Mouse (Mus musculus): ENCODE measurements around the gene Cst3. TPM values are rescaled to one million over a fixed set of nuclear protein-coding genes. Genes with fewer than 3 reads are reported as not detected.

The Cst3 gene
- 128 and 144 TPM in 2 replicates for polyA plus RNA-seq (2015; fragmentation: Nextera tagmentation; extraction: Ambion mirVana)

- Histone ChIP-seq H3K36me3 (peaks cover 11% of the 10 kb centered on the region; the same call in 1 of the 2 replicates), H3K9ac (peak within 1 kb of the TSS; percentile 77), H3K9me3 (replicated peaks) (no peaks in the 10 kb centered on the region), H3K4me2 (peak within 1 kb of the TSS; percentile 83), H3K27me3 (no peaks in the 10 kb centered on the region), H3K4me1 (replicated peaks) (peaks cover 31% of the 10 kb centered on the region), H3K27ac (peak within 1 kb of the TSS; percentile 76), H3K4me3 (replicated peaks) (peak within 1 kb of the TSS; percentile 80)
- DNase-seq, result peak; percentile 82
- under 1% methylated on average over 19 of the region's 19 CpGs for WGBS (ENCODE audit: insufficient replicate concordance)
- peak; percentile 97 for ATAC-seq (ENCODE audit: low read depth)
Measured at GRCm38 (mm10) chr2:148875335-148875811, at the start of gene Cst3. TSS of gene Cst3 (minus strand) at chr2:148875692.

GRCm38 (mm10) chr2:148902286-148902685 lies 26.8 kb upstream of the Cst3 start:
- 3% methylated on average over 5 of the region's 5 CpGs for WGBS (ENCODE audit: insufficient replicate concordance)
- no peaks in the 10 kb centered on the region for H3K4me1 ChIP-seq (replicated peaks)
- H3K9ac ChIP-seq, result no peak overlapping the region
- H3K4me2 ChIP-seq, result no peak overlapping the region
- H3K27me3 ChIP-seq, result no peaks in the 10 kb centered on the region
- H3K9me3 ChIP-seq (replicated peaks), result no peaks in the 10 kb centered on the region
- DNase-seq, result peak; percentile 19
- no peak overlapping the region for H3K27ac ChIP-seq
- no peak overlapping the region for H3K4me3 ChIP-seq (replicated peaks)
- ATAC-seq (ENCODE audit: low read depth), result peak; percentile 65; the same call in 1 of the 2 replicates
- no peaks in the 10 kb centered on the region for H3K36me3 ChIP-seq

GRCm38 (mm10) chr2:148900305-148900704 lies 24.8 kb upstream of the Cst3 start:
- ATAC-seq (ENCODE audit: low read depth) (no peak), DNase-seq (no peak)
- no peaks in the 10 kb centered on the region for H3K36me3 ChIP-seq
- no peak overlapping the region for H3K4me3 ChIP-seq (replicated peaks)
- no peak overlapping the region for H3K27ac ChIP-seq
- no peak overlapping the region for H3K9ac ChIP-seq
- no peaks in the 10 kb centered on the region for H3K4me1 ChIP-seq (replicated peaks)
- WGBS (ENCODE audit: insufficient replicate concordance), result 40% methylated on average over 4 of the region's 4 CpGs
- H3K4me2 ChIP-seq, result no peak overlapping the region
- no peaks in the 10 kb centered on the region for H3K9me3 ChIP-seq (replicated peaks)
- no peaks in the 10 kb centered on the region for H3K27me3 ChIP-seq

- no peaks in the 10 kb centered on the region for H3K4me1 ChIP-seq (replicated peaks)
- no peaks in the 10 kb centered on the region for H3K36me3 ChIP-seq
- WGBS (ENCODE audit: insufficient replicate concordance), result 53% methylated on average over 1 of the region's 1 CpGs
- no peak overlapping the region for H3K4me3 ChIP-seq (replicated peaks)
- ATAC-seq (ENCODE audit: low read depth) (no peak), DNase-seq (no peak)
- H3K27me3 ChIP-seq, result no peaks in the 10 kb centered on the region
- no peak overlapping the region for H3K27ac ChIP-seq
- H3K9ac ChIP-seq, result no peak overlapping the region
- H3K4me2 ChIP-seq, result no peak overlapping the region
- no peaks in the 10 kb centered on the region for H3K9me3 ChIP-seq (replicated peaks)
Measured at GRCm38 (mm10) chr2:148896219-148896618, 20.7 kb upstream of the Cst3 start.

GRCm38 (mm10) chr2:148893107-148893506 lies 17.6 kb upstream of the Cst3 start:
- Histone ChIP-seq H3K9me3 (replicated peaks) (no peaks in the 10 kb centered on the region), H3K27me3 (no peaks in the 10 kb centered on the region), H3K4me2 (no peak overlapping the region), H3K4me1 (replicated peaks) (0 out of 2 replicates have a peak, but pooled peaks cover 3% of the 10 kb centered on the region), H3K4me3 (replicated peaks) (no peak overlapping the region), H3K9ac (no peak overlapping the region), H3K27ac (no peak overlapping the region), H3K36me3 (no peaks in the 10 kb centered on the region)
- ATAC-seq (ENCODE audit: low read depth), result no peak
- no peak for DNase-seq

- Histone ChIP-seq H3K4me1 (replicated peaks) (0 out of 2 replicates have a peak, but pooled peaks cover 3% of the 10 kb centered on the region), H3K36me3 (no peaks in the 10 kb centered on the region), H3K9ac (no peak overlapping the region), H3K9me3 (replicated peaks) (no peaks in the 10 kb centered on the region), H3K27ac (no peak overlapping the region), H3K27me3 (no peaks in the 10 kb centered on the region), H3K4me2 (no peak overlapping the region), H3K4me3 (replicated peaks) (no peak overlapping the region)
- no peak for DNase-seq
- 73% methylated on average over 5 of the region's 5 CpGs for WGBS (ENCODE audit: insufficient replicate concordance)
- no peak for ATAC-seq (ENCODE audit: low read depth)
Measured at GRCm38 (mm10) chr2:148890021-148890851, 14.7 kb upstream of the Cst3 start.

- Histone ChIP-seq H3K36me3 (no peaks in the 10 kb centered on the region), H3K9me3 (replicated peaks) (no peaks in the 10 kb centered on the region), H3K4me3 (replicated peaks) (no peak overlapping the region), H3K27ac (no peak overlapping the region), H3K27me3 (no peaks in the 10 kb centered on the region), H3K4me1 (replicated peaks) (0 out of 2 replicates have a peak, but pooled peaks cover 3% of the 10 kb centered on the region), H3K9ac (no peak overlapping the region), H3K4me2 (no peak overlapping the region)
- ATAC-seq (ENCODE audit: low read depth) (no peak), DNase-seq (no peak)
- WGBS (ENCODE audit: insufficient replicate concordance), result 59% methylated on average over 3 of the region's 3 CpGs
Measured at GRCm38 (mm10) chr2:148889331-148890010, 14.0 kb upstream of the Cst3 start.

GRCm38 (mm10) chr2:148888872-148889271 lies 13.4 kb upstream of the Cst3 start:
- Histone ChIP-seq H3K4me3 (replicated peaks) (no peak overlapping the region), H3K27me3 (no peaks in the 10 kb centered on the region), H3K27ac (no peak overlapping the region), H3K4me1 (replicated peaks) (0 out of 2 replicates have a peak, but pooled peaks cover 3% of the 10 kb centered on the region), H3K4me2 (no peak overlapping the region), H3K9ac (no peak overlapping the region), H3K9me3 (replicated peaks) (no peaks in the 10 kb centered on the region), H3K36me3 (no peaks in the 10 kb centered on the region)
- no peak for ATAC-seq (ENCODE audit: low read depth)
- DNase-seq, result no peak
- 52% methylated on average over 3 of the region's 3 CpGs for WGBS (ENCODE audit: insufficient replicate concordance)

- DNase-seq (no peak), ATAC-seq (ENCODE audit: low read depth) (no peak)
- H3K4me1 ChIP-seq (replicated peaks), result no peaks in the 10 kb centered on the region
- no peak overlapping the region for H3K27ac ChIP-seq
- H3K36me3 ChIP-seq, result no peaks in the 10 kb centered on the region
- no peak overlapping the region for H3K9ac ChIP-seq
- H3K4me3 ChIP-seq (replicated peaks), result no peak overlapping the region
- H3K4me2 ChIP-seq, result no peak overlapping the region
- H3K27me3 ChIP-seq, result no peaks in the 10 kb centered on the region
- no peaks in the 10 kb centered on the region for H3K9me3 ChIP-seq (replicated peaks)
Measured at GRCm38 (mm10) chr2:148884738-148885137, 9.2 kb upstream of the Cst3 start.

GRCm38 (mm10) chr2:148879199-148879598 lies 3.7 kb upstream of the Cst3 start:
- H3K27ac ChIP-seq, result no peak overlapping the region
- no peak overlapping the region for H3K4me2 ChIP-seq
- WGBS (ENCODE audit: insufficient replicate concordance), result 68% methylated on average over 1 of the region's 1 CpGs
- peaks cover 17% of the 10 kb centered on the region for H3K4me1 ChIP-seq (replicated peaks)
- no peak overlapping the region for H3K4me3 ChIP-seq (replicated peaks)
- no peaks in the 10 kb centered on the region for H3K9me3 ChIP-seq (replicated peaks)
- no peak overlapping the region for H3K9ac ChIP-seq
- H3K36me3 ChIP-seq, result no peaks in the 10 kb centered on the region
- ATAC-seq (ENCODE audit: low read depth), result no peak
- no peaks in the 10 kb centered on the region for H3K27me3 ChIP-seq
- DNase-seq, result no peak

GRCm38 (mm10) chr2:148878641-148879130 lies 3.2 kb upstream of the Cst3 start:
- no peaks in the 10 kb centered on the region for H3K9me3 ChIP-seq (replicated peaks)
- no peak overlapping the region for H3K9ac ChIP-seq
- peaks cover 22% of the 10 kb centered on the region for H3K4me1 ChIP-seq (replicated peaks)
- H3K27me3 ChIP-seq, result no peaks in the 10 kb centered on the region
- H3K36me3 ChIP-seq, result no peaks in the 10 kb centered on the region
- no peak for ATAC-seq (ENCODE audit: low read depth)
- H3K4me2 ChIP-seq, result no peak overlapping the region
- H3K4me3 ChIP-seq (replicated peaks), result no peak overlapping the region
- DNase-seq, result no peak
- H3K27ac ChIP-seq, result no peak overlapping the region
- WGBS (ENCODE audit: insufficient replicate concordance), result 8% methylated on average over 2 of the region's 2 CpGs

All from liver, embryonic 13.5 days (tissue).